Mouse (Mus musculus): ENCODE data around the gene Vmn1r55.
"Not testable (repeated sequence)": the region's sequence is repeated elsewhere in the genome, so short reads cannot be mapped to it uniquely, and the experiment has no call there.

GRCm38 (mm10) chr7:5149570-5149969, at the start of gene Vmn1r55:
- not testable (repeated sequence) for TF ChIP-seq POLR2A (IDR thresholded peaks at IDR 0.05; ENCODE audit: low read depth, low read length); CTCF (IDR thresholded peaks at IDR 0.05; ENCODE audit: extremely low read depth, insufficient read length, insufficient replicate concordance, low read depth, low read length)

Data from small intestine, adult 2 months (tissue).